Mouse (Mus musculus) monocyte, adult 2 months (primary cell): ENCODE measurements around the gene Nkpd1.

Source experiments
- DNase-seq, 2 experiments: peaks; one replicate each; pipeline ENCODE4 v3.0.0; 2022; ENCODE audit warnings: low spot score in 2 of 2, low read depth in 1 of 2

Nkpd1 gene

GRCm38 (mm10) chr7:19543584-19543983 is 25.9 kb downstream of the Nkpd1 start:
- DNase-seq, result no peak

GRCm38 (mm10) chr7:19546007-19546406 is 28.4 kb downstream of the Nkpd1 start:
- no peak for DNase-seq

- no peak for DNase-seq
Measured at GRCm38 (mm10) chr7:19547344-19547969, 29.8 kb downstream of the Nkpd1 start.

- DNase-seq, result no peak
Measured at GRCm38 (mm10) chr7:19549394-19549793, 31.8 kb downstream of the Nkpd1 start.

GRCm38 (mm10) chr7:19551634-19552033 is 34.0 kb downstream of the Nkpd1 start:
- DNase-seq, result no peak

- DNase-seq, result no peak
Measured at GRCm38 (mm10) chr7:19552443-19552842, 34.8 kb downstream of the Nkpd1 start.

- DNase-seq, result no peak
Measured at GRCm38 (mm10) chr7:19554168-19554567, 36.5 kb downstream of the Nkpd1 start.

- DNase-seq, result no peak
Measured at GRCm38 (mm10) chr7:19557086-19557485, 39.4 kb downstream of the Nkpd1 start.

GRCm38 (mm10) chr7:19557982-19558900 is 40.6 kb downstream of the Nkpd1 start:
- no peak for DNase-seq

GRCm38 (mm10) chr7:19558965-19559364 is 41.3 kb downstream of the Nkpd1 start:
- DNase-seq, result no peak

GRCm38 (mm10) chr7:19560491-19561260 is 43.0 kb downstream of the Nkpd1 start:
- no peak for DNase-seq

- DNase-seq, result peak in 1 of 2 experiments; percentile 8
Measured at GRCm38 (mm10) chr7:19561431-19561764, 43.8 kb downstream of the Nkpd1 start.

GRCm38 (mm10) chr7:19561765-19562642 is 44.4 kb downstream of the Nkpd1 start:
- DNase-seq, result peak; percentile 66 to 82

- no peak for DNase-seq
Measured at GRCm38 (mm10) chr7:19562643-19563410, 45.2 kb downstream of the Nkpd1 start, which contains the start of gene Ppp1r37. TSS of gene Ppp1r37 (minus strand) at chr7:19563076.

- DNase-seq, result no peak
Measured at GRCm38 (mm10) chr7:19563884-19564283, 46.2 kb downstream of the Nkpd1 start.

GRCm38 (mm10) chr7:19564455-19564854 is 46.8 kb downstream of the Nkpd1 start:
- DNase-seq, result no peak

- no peak for DNase-seq
Measured at GRCm38 (mm10) chr7:19565803-19566202, 48.2 kb downstream of the Nkpd1 start.

- no peak for DNase-seq
Measured at GRCm38 (mm10) chr7:19567426-19567825, 49.8 kb downstream of the Nkpd1 start.

- DNase-seq, result no peak
Measured at GRCm38 (mm10) chr7:19569647-19570046, 52.0 kb downstream of the Nkpd1 start.
